Mouse (Mus musculus): ENCODE measurements at regions not wholly inside any gene's neighbourhood (a gene's known extent, or its start where the extent isn't known, plus 50 kb on each side); places are given as distances from the start of the nearest gene placed in this dataset.

- H3K9ac ChIP-seq (replicated peaks) = no peak overlapping the region
- H3K4me3 ChIP-seq (replicated peaks) = no peak overlapping the region
- H3K4me2 ChIP-seq = no peak overlapping the region
- 4% methylated on average over 1 of the region's 1 CpGs for WGBS
- H3K27me3 ChIP-seq (replicated peaks) = no peaks in the 10 kb centered on the region
- ATAC-seq (ENCODE audit: low FRiP score) = no peak
- H3K36me3 ChIP-seq = no peaks in the 10 kb centered on the region
- peaks cover 3% of the 10 kb centered on the region for H3K4me1 ChIP-seq
- no peak overlapping the region for H3K27ac ChIP-seq (replicated peaks)
- no peaks in the 10 kb centered on the region for H3K9me3 ChIP-seq (replicated peaks)
Observed at GRCm38 (mm10) chr1:89207306-89207705, 137.1 kb downstream of the Sh3bp4 start.

DNA sequence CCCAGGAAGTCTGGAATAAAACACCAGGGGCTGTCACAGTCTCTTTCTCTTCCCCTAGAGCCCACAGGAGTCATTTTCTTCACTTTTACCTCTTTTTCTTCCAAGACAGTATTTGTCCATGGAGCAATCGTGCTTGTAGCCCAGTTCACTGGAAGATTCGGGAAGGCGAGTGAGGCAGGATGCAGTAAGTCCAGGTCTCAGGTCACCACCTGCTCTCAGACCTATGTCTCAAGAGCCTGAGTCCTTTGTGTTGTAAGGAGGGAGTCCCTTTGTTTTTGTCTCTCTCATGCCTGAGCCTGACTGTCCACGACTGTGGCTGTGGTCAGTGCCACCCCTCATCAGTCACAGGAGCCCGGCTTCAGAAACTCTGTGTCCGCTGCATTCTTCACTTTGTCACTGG, 140.9 kb downstream of the Sh3bp4 start:
- Histone ChIP-seq H3K36me3 (no peaks in the 10 kb centered on the region), H3K27ac (replicated peaks) (no peak overlapping the region), H3K4me1 (peaks cover 3% of the 10 kb centered on the region), H3K27me3 (replicated peaks) (no peaks in the 10 kb centered on the region), H3K9me3 (replicated peaks) (no peaks in the 10 kb centered on the region), H3K9ac (replicated peaks) (no peak overlapping the region), H3K4me3 (replicated peaks) (no peak overlapping the region), H3K4me2 (no peak overlapping the region)
- no peak for ATAC-seq (ENCODE audit: low FRiP score)
- 77% methylated on average over 6 of the region's 6 CpGs for WGBS

DNA sequence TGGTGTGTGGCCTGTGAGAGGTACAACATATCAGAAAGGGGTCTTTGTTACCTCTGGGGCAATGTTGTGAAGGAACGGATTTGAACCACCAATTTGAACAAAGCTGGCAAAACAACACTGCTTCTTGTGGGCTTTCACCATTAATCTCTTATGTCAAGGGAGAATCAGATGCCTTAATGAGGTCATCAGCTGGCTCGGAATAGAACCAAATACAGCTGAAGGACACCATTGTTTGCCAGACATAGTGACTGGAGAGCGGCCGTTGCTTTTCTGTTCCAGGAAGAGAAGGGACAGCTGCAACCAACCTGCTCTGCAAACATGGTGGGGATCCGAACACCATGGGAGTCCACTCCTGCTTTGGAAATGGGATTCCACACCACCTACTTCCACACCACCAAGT, 158.2 kb downstream of the Sh3bp4 start:
- H3K4me2 ChIP-seq = no peak overlapping the region
- no peaks in the 10 kb centered on the region for H3K27me3 ChIP-seq (replicated peaks)
- H3K4me3 ChIP-seq (replicated peaks) = no peak overlapping the region
- WGBS = 59% methylated on average over 5 of the region's 5 CpGs
- no peak overlapping the region for H3K9ac ChIP-seq (replicated peaks)
- 0 out of 2 replicates have a peak, but pooled peaks cover 3% of the 10 kb centered on the region for H3K9me3 ChIP-seq (replicated peaks)
- H3K27ac ChIP-seq (replicated peaks) = no peak overlapping the region
- no peak for ATAC-seq (ENCODE audit: low FRiP score)
- H3K4me1 ChIP-seq = no peaks in the 10 kb centered on the region
- H3K36me3 ChIP-seq = no peaks in the 10 kb centered on the region

GRCm38 (mm10) chr1:89231756-89232155, 161.5 kb downstream of the Sh3bp4 start:
- ATAC-seq (ENCODE audit: low FRiP score) = no peak
- H3K4me1 ChIP-seq = peaks cover 7% of the 10 kb centered on the region
- WGBS = 91% methylated on average over 6 of the region's 6 CpGs
- no peaks in the 10 kb centered on the region for H3K36me3 ChIP-seq
- H3K9me3 ChIP-seq (replicated peaks) = no peaks in the 10 kb centered on the region
- H3K27ac ChIP-seq (replicated peaks) = no peak overlapping the region
- H3K9ac ChIP-seq (replicated peaks) = no peak overlapping the region
- no peak overlapping the region for H3K4me2 ChIP-seq
- H3K4me3 ChIP-seq (replicated peaks) = no peak overlapping the region
- H3K27me3 ChIP-seq (replicated peaks) = no peaks in the 10 kb centered on the region

GRCm38 (mm10) chr1:89232391-89232790, 162.2 kb downstream of the Sh3bp4 start:
- H3K9me3 ChIP-seq (replicated peaks) = no peaks in the 10 kb centered on the region
- H3K4me2 ChIP-seq = no peak overlapping the region
- no peak overlapping the region for H3K9ac ChIP-seq (replicated peaks)
- H3K4me3 ChIP-seq (replicated peaks) = no peak overlapping the region
- ATAC-seq (ENCODE audit: low FRiP score) = no peak
- 75% methylated on average over 5 of the region's 5 CpGs for WGBS
- no peak overlapping the region for H3K27ac ChIP-seq (replicated peaks)
- H3K27me3 ChIP-seq (replicated peaks) = no peaks in the 10 kb centered on the region
- peaks cover 7% of the 10 kb centered on the region for H3K4me1 ChIP-seq
- H3K36me3 ChIP-seq = no peaks in the 10 kb centered on the region

- WGBS = 73% methylated on average over 8 of the region's 8 CpGs
- Histone ChIP-seq H3K4me3 (replicated peaks) (no peak overlapping the region), H3K9me3 (replicated peaks) (no peaks in the 10 kb centered on the region), H3K27me3 (replicated peaks) (no peaks in the 10 kb centered on the region), H3K9ac (replicated peaks) (no peak overlapping the region), H3K4me1 (peaks cover 7% of the 10 kb centered on the region), H3K4me2 (no peak overlapping the region), H3K27ac (replicated peaks) (no peak overlapping the region), H3K36me3 (no peaks in the 10 kb centered on the region)
- peak; percentile 36; the same call in 1 of the 2 replicates for ATAC-seq (ENCODE audit: low FRiP score)
Observed at GRCm38 (mm10) chr1:89234895-89235294, 164.7 kb downstream of the Sh3bp4 start.

GRCm38 (mm10) chr1:89235296-89235695, 165.1 kb downstream of the Sh3bp4 start:
- Histone ChIP-seq H3K36me3 (no peaks in the 10 kb centered on the region), H3K4me3 (replicated peaks) (no peak overlapping the region), H3K9ac (replicated peaks) (no peak overlapping the region), H3K27me3 (replicated peaks) (no peaks in the 10 kb centered on the region), H3K9me3 (replicated peaks) (no peaks in the 10 kb centered on the region), H3K4me2 (no peak overlapping the region), H3K4me1 (peaks cover 7% of the 10 kb centered on the region), H3K27ac (replicated peaks) (no peak overlapping the region)
- ATAC-seq (ENCODE audit: low FRiP score) = peak; percentile 77; the same call in 1 of the 2 replicates
- WGBS = 44% methylated on average over 3 of the region's 3 CpGs

GRCm38 (mm10) chr1:89237696-89238095, 167.5 kb downstream of the Sh3bp4 start:
- no peaks in the 10 kb centered on the region for H3K36me3 ChIP-seq
- H3K27me3 ChIP-seq (replicated peaks) = no peaks in the 10 kb centered on the region
- 72% methylated on average over 5 of the region's 5 CpGs for WGBS
- no peak for ATAC-seq (ENCODE audit: low FRiP score)
- H3K4me1 ChIP-seq = peaks cover 7% of the 10 kb centered on the region
- H3K4me2 ChIP-seq = no peak overlapping the region
- H3K9ac ChIP-seq (replicated peaks) = no peak overlapping the region
- no peak overlapping the region for H3K27ac ChIP-seq (replicated peaks)
- no peaks in the 10 kb centered on the region for H3K9me3 ChIP-seq (replicated peaks)
- no peak overlapping the region for H3K4me3 ChIP-seq (replicated peaks)

- no peak for ATAC-seq (ENCODE audit: low FRiP score)
- Histone ChIP-seq H3K9ac (replicated peaks) (no peak overlapping the region), H3K4me2 (no peak overlapping the region), H3K36me3 (no peaks in the 10 kb centered on the region), H3K4me1 (peaks cover 9% of the 10 kb centered on the region), H3K27ac (replicated peaks) (no peak overlapping the region), H3K4me3 (replicated peaks) (no peak overlapping the region), H3K27me3 (replicated peaks) (no peaks in the 10 kb centered on the region), H3K9me3 (replicated peaks) (no peaks in the 10 kb centered on the region)
- WGBS = 83% methylated on average over 8 of the region's 8 CpGs
Observed at GRCm38 (mm10) chr1:89244598-89244997, 174.4 kb downstream of the Sh3bp4 start.

- Histone ChIP-seq H3K36me3 (no peaks in the 10 kb centered on the region), H3K4me2 (no peak overlapping the region), H3K4me1 (peaks cover 9% of the 10 kb centered on the region), H3K4me3 (replicated peaks) (no peak overlapping the region), H3K9ac (replicated peaks) (no peak overlapping the region), H3K27me3 (replicated peaks) (no peaks in the 10 kb centered on the region), H3K9me3 (replicated peaks) (no peaks in the 10 kb centered on the region), H3K27ac (replicated peaks) (no peak overlapping the region; the same call in 1 of the 2 replicates)
- WGBS = 21% methylated on average over 11 of the region's 11 CpGs
- ATAC-seq (ENCODE audit: low FRiP score) = peak; percentile 17; the same call in 1 of the 2 replicates
Observed at GRCm38 (mm10) chr1:89245202-89246003, 175.2 kb downstream of the Sh3bp4 start.

DNA sequence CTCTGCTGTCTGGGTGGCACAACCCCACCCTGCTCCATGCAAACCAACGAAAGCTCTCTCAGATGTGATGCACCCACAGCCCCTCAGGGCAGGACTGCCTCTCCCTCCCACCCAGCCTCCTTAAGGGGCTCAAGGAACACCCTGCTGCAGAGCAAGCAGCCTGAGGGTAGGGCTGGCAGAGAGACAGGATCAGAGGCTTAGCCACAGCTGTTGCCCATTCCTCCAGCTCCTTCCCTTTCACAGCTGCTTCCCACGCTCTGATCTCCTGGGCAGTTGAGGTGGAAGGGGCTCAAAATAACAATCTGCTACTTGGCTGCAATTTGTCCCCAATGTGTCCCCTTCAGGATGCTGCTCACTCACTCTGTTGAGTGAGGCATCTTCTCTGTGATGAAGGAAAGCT, 181.5 kb downstream of the Sh3bp4 start:
- Histone ChIP-seq H3K4me1 (peaks cover 4% of the 10 kb centered on the region; the same call in 1 of the 2 replicates), H3K27ac (replicated peaks) (no peak overlapping the region), H3K4me3 (replicated peaks) (no peak overlapping the region), H3K9ac (replicated peaks) (no peak overlapping the region), H3K36me3 (no peaks in the 10 kb centered on the region), H3K9me3 (replicated peaks) (no peaks in the 10 kb centered on the region), H3K4me2 (no peak overlapping the region), H3K27me3 (replicated peaks) (no peaks in the 10 kb centered on the region)
- ATAC-seq (ENCODE audit: low FRiP score) = no peak
- 36% methylated on average over 2 of the region's 2 CpGs for WGBS

DNA sequence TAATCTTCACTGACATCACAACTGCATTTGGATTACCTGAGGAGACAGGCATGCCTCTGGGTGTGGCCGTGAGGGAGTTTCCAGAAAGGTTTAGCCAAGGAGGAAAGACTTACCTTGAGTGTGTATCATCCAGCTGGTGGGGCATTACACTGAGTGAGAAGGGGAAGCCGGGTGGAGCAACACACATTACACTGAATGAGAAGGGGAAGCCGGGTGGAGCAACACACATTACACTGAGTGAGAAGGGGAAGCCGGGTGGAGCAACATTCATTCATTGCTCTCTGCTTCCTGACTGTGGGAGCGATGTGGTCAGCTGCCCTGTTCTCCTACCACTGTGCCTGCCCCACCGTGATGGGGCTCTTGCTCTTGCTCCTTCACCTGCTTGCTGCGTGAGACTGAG, 182.3 kb downstream of the Sh3bp4 start:
- ATAC-seq (ENCODE audit: low FRiP score) = no peak
- no peaks in the 10 kb centered on the region for H3K9me3 ChIP-seq (replicated peaks)
- 92% methylated on average over 7 of the region's 7 CpGs for WGBS

More for the DNA sequence above, 182.3 kb downstream of the Sh3bp4 start:
- no peak overlapping the region for H3K4me2 ChIP-seq
- no peaks in the 10 kb centered on the region for H3K27me3 ChIP-seq (replicated peaks)
- H3K4me3 ChIP-seq (replicated peaks) = no peak overlapping the region
- H3K36me3 ChIP-seq = no peaks in the 10 kb centered on the region
- no peak overlapping the region for H3K9ac ChIP-seq (replicated peaks)
- H3K4me1 ChIP-seq = peaks cover 4% of the 10 kb centered on the region; the same call in 1 of the 2 replicates
- H3K27ac ChIP-seq (replicated peaks) = no peak overlapping the region

All from neural tube, embryonic 15.5 days (tissue).